Mouse (Mus musculus) gastrocnemius, postnatal 36 days (tissue): ENCODE results near the gene Trim29. TPM values are rescaled to one million over a fixed set of nuclear protein-coding genes. Genes with fewer than 3 reads are reported as not detected.

Source experiments
- DNase-seq, 2 experiments: peaks; one replicate each; pipeline ENCODE4 v3.0.0; 2022
- intact Hi-C: fragments of 180-260 bp; cut with DNase I; formaldehyde crosslinking; loops from one replicate; pipeline ENCODE4 v1.15.1; 2025
- total RNA-seq, 2 experiments: library from RNA; stranded (reverse); gene quantifications; 2 replicates each; pipeline ENCODE4 v1.2.3; 2021

The Trim29 gene
- total RNA-seq, 2 experiments from 2014 or later: 0.10 TPM

DNA sequence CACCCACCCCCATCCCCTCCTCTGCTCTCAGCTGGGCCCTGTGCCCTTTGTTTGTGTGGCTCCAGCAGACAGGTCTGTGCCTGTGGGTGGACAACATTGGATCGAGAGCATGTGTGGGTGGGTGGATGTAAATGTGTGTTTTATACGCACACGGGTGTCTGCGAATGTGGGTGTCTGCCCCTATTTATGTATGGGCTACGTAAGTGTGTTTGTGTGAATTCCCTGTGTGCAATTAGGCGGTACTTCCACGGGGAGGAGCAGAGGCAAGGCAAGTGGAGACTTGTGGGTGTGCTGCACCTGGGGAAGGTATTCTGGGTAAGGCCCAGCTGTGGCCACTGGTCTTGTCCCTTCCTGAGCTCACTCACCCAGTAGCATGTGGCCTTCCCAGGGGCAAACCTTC lies 1.5 kb downstream of the Trim29 start:
- intact Hi-C loops: no loop called here
- no peak for DNase-seq

GRCm38 (mm10) chr9:43313805-43314204 lies 3.2 kb downstream of the Trim29 start:
- no peak for DNase-seq
- intact Hi-C loops: no loop called here

DNA sequence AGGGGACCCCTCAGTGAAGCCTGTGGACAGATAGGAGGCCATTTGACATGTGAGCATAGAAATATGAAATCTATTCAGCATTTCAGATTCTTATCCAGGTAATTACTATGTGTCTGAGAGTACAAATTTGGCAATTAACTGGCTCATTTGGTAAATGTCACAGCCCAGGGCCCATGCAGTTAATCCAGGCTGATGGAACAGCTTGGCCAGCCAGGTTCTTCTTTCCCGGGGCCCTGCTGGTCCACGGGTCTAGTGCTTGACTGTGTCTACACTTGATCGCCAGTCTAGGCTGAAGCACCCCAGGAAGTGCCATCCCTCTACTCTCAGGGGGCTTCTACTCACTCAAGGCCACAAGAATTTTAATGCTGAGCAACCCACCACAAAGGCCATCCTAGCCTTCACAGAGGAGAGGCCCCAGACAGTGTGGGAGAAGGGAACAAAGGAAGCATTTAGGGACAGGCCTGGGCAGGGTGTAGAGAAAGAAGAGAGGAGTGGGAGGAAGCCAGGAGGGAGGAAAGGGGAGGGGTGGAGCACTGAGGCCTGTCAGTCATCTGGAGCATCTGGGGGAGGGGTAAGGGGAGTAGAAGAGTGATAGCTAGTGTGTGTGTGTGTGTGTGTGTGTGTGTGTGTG lies 4.8 kb downstream of the Trim29 start:
- no peak for DNase-seq
- intact Hi-C loops: no loop called here

- no peak for DNase-seq
- intact Hi-C loops: no loop called here
These were observed 5.8 kb downstream of the Trim29 start for GRCm38 (mm10) chr9:43316466-43316865.

DNA sequence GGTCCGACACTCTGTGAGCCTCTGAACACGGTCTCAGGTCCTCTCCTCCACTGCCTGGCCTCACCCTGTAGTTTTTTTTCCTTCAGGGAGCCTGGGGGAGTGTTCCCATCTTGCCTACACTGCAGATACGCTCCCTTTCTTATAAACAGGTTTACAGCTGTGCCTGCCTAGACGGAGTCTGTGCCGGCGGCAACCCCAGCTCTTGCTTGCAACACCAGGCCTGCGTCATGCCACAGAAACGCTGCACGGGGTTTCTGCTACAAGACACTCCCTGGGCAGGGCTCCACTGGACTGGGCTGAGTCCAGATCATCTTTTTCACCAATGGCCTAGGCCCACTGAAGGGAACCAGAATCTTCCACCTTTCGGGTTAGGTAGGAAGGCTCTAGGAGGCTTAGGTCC lies 8.0 kb downstream of the Trim29 start:
- intact Hi-C loops: no loop called here
- DNase-seq: no peak

DNA sequence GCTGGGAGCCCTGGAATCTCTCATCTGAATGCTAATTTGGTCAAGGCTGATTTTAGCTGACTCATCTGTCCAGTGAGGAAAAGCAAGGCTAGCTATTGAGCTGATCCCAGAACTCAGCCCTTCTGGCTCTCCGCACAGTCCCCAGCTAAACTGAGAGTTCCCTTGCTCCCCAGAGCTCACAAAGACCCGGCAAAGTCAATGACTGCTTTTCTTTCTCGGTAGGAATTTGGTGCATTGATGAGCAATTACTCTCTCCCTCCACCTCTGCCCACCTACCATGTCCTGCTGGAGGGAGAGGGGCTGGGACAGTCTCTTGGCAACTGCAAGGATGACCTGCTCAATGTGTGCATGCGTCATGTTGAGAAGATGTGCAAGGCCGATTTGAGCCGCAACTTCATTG lies 11.3 kb downstream of the Trim29 start:
- no peak for DNase-seq
- intact Hi-C loops: no loop called here

- intact Hi-C loops: no loop called here
These were observed 12.0 kb downstream of the Trim29 start for GRCm38 (mm10) chr9:43322666-43323065.

GRCm38 (mm10) chr9:43325486-43325885 lies 14.8 kb downstream of the Trim29 start:
- DNase-seq: no peak
- intact Hi-C loops: no loop called here

More at GRCm38 (mm10) chr9:43322666-43323065, 12.0 kb downstream of the Trim29 start:
- no peak for DNase-seq

GRCm38 (mm10) chr9:43326015-43326631 lies 15.5 kb downstream of the Trim29 start:
- no peak for DNase-seq
- intact Hi-C loops: no loop called here

DNA sequence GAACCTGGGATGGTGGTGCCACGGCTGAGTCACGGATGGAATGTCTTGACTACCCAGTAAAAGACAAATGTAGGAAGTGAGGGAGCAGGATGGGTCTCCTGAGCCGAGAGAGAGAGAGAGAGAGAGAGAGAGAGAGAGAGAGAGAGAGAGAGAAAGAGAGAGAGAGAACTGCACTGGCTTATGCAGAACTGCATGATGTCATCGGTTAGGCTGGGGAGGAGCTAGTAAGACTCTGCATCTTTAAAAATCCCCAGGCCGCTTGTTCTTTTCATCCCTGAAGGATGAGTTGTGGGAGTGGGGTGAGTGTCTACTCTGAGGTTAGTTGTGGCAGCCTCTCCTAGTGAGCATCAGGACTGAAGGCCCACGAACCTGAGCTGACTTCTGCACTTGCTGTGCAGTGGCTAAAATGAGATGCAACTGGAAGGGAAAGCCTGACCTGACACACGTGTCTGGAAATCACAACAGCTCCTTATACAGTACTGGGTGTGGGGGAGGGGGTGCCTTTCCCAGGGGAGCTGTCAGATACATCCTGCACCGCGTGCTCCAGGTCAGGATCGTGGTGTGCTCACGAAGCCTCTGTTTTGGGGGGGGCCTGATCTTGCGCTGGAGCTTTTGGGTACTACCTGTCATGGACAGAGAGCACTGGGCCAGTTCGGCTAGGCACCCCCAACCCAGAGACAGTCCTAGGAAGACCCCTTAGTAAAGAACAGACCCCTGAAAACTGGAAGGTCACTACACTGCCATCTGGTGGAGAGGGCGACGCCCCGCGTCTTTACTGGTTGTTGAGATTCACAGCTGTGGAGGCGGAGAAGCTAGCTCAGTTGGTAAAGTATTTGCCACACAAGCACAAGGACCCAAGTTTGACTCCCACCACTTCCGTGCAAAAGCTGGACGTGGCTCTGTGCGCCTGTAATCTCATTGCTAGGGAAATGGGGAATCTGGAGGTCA lies 16.8 kb downstream of the Trim29 start:
- intact Hi-C loops: no loop called here
- no peak for DNase-seq

DNA sequence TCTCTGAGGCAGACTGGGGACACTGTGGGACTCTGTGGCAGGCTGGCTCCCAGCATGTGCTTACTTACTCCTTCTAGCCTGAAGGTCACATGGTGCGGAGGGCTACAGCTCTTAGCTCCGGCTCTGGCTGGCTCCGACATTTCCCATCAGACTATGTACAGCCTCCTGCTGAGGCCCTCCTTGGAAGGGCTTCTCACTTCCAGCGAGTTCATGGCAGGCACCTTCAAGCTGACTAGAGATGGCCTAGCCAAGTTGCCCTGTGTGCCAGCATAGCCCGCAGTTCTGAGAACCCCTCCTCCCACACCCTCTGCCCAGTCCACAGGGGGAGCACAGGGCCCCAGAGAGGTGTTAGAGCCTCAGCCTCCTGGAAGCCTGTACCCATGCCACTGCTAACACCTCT lies 19.8 kb downstream of the Trim29 start:
- DNase-seq: no peak
- intact Hi-C loops: no loop called here

GRCm38 (mm10) chr9:43331476-43332471 lies 21.1 kb downstream of the Trim29 start:
- intact Hi-C loops: no loop called here

GRCm38 (mm10) chr9:43334476-43334875 lies 23.8 kb downstream of the Trim29 start:
- DNase-seq: no peak
- intact Hi-C loops: no loop called here

More at GRCm38 (mm10) chr9:43331476-43332471, 21.1 kb downstream of the Trim29 start:
- DNase-seq: peak; percentile 57 to 61

DNA sequence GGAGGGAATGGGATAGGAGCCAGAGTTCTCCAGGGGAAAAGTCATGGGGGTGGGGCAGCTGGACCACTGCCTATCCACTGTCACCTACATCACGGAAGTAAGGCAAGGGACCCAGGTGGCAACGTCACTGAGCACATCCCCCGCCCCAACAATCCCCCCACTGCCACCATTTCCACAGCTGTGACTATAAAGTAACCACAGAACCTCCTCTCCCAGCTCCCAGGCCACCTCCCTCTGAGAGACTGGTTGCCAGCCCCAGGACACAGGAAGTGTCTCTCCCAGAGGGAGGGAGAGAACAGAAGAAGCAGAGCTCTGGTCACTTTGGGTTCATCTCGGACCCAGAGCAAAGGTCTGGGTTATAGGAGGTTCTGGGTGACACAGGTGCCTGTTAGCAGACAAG lies 27.0 kb downstream of the Trim29 start:
- intact Hi-C loops: loop anchor here (2.0 to 5.0 kb wide), 2 partner anchors 405 to 465 kb away; partner anchors contain the start of gene Nectin1

DNA sequence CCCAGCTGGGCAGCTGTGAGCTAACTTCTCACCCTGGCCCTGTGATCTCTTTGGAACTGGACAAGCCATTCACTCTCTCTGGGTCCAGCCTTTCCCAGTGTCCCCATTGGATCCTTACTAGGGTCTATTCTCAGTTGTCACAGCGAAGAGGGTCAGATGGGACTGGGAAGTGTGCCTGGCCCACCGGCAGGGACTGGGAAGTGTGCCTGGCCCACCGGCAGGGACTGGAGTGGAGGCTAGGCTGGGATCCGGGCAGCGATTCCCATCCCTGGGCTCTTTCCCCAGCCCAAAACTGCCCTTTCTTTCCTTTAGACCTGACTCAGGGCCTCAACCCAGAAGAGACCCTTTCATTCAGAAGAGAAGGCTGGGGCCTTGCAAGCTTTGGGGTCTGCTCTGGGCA lies 27.4 kb downstream of the Trim29 start:
- intact Hi-C loops: loop anchor here (2.0 to 5.0 kb wide), 2 partner anchors 404 to 465 kb away; partner anchors contain the start of gene Nectin1
- no peak for DNase-seq

More for the DNA sequence above, 27.0 kb downstream of the Trim29 start:
- DNase-seq: no peak

DNA sequence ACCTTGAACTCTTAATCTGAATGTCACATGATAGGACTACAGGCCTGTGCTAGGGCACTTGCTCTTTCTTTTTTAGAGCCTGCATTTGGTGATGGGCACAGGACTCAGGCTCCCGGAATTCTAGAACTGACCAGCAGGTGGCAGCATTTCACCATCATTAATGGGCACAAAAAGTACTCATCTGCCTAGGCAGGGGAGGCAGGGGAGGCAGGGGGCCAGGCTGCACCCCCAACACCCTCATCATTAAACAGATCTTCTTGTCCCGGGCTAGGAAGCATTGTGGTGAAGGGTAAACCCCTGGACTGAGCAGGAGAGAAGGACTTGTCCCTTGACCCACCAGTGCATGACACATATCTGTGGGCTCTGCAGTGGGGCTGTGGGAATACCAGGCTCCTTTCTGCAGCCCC lies 29.0 kb downstream of the Trim29 start:
- peak; percentile 68 for DNase-seq
- intact Hi-C loops: loop anchor here (2.0 to 5.0 kb wide), 2 partner anchors 403 to 463 kb away; partner anchors contain the start of gene Nectin1

- intact Hi-C loops: no loop called here
These were observed 39.4 kb downstream of the Trim29 start for GRCm38 (mm10) chr9:43350089-43350488.

GRCm38 (mm10) chr9:43351015-43351414 lies 40.4 kb downstream of the Trim29 start:
- DNase-seq: no peak
- intact Hi-C loops: no loop called here

More at GRCm38 (mm10) chr9:43350089-43350488, 39.4 kb downstream of the Trim29 start:
- no peak for DNase-seq

GRCm38 (mm10) chr9:43357011-43357410 lies 46.4 kb downstream of the Trim29 start:
- intact Hi-C loops: no loop called here
- no peak for DNase-seq
